Mouse (Mus musculus) bone marrow, adult 2 months (tissue): Measurements from ENCODE around the gene Mup19.
"Not testable (repeated sequence)": the region's sequence is repeated elsewhere in the genome, so short reads cannot be mapped to it uniquely, and the experiment has no call there.

Experiments
- CTCF ChIP-seq: fragments of 200-500 bp; IDR thresholded peaks from 2 replicates; pipeline ENCODE4 v1.5.1; 2011; ENCODE audit warnings: low read length, control low read depth; ENCODE audit not compliant: control insufficient read depth, insufficient read depth
- POLR2A ChIP-seq: fragments of 200-500 bp; IDR thresholded peaks from 2 replicates; pipeline ENCODE4 v1.6.1; 2011; ENCODE audit warnings: low read depth, mild to moderate bottlenecking, control low read depth, low read length, borderline replicate concordance; ENCODE audit not compliant: control insufficient read depth

DNA sequence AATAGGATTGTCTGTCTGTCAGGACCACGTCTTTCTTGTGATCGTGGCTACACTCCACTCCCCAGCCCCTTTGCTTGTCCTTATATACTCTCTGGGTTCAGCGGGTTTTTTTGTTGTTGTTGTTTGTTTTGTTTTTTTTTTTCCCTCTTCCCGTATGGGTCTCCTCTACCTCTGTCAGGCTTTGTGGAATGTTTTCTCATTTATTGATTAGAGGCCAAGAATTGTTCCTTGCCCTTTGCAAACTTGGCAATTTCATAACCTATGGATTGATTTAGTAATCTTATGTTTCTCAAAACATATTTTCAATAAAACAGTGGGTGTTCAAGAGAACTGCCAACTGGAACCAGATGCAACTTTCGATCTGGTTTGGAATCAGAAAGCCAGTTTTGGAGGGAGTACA, at the start of gene Mup19:
- not testable (repeated sequence) for TF ChIP-seq POLR2A, CTCF
